Mouse (Mus musculus): Measurements from ENCODE around the gene Mical3.

The Mical3 gene

DNA sequence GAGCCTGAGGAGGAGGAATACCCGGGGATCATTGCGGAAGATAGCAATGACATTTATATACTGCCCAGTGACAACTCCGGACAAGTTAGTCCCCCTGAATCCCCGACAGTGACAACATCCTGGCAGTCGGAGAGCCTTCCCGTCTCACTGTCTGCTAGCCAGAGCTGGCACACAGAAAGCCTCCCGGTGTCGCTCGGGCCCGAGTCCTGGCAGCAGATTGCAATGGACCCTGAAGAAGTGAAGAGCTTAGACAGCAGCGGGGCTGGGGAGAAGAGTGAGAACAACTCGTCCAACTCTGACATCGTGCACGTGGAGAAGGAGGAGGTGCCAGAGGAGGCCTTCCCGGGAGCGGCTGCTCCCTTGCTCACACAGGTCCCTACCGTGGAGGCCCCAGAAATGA lies 244.1 kb downstream of the Mical3 start:
- in situ Hi-C loops (cut with MboI; ENCODE audit: unreplicated experiment in 2 of 2) = no loop called here

DNA sequence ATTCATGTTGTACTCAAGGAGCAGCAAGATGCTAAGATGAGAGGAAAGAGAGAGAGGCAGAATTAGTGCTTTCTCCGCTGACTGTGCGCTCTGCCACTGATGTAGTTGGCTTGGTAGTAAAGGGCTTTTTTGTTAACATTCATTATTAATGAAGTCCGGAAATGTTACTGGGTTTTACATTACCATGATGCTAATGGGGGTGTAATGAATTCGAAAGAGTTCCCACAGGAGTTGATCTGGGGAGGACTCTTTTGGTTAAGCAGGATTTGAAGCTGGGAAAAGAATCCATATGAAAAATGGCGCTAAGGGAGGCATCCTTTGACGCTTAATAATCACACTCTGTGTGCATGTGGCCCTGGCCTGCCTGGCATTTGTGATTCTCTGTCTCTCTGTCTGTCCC lies 246.4 kb downstream of the Mical3 start:
- in situ Hi-C loops (cut with MboI; ENCODE audit: unreplicated experiment in 2 of 2) = no loop called here

All from v-Abl transformed pro-B cells (cell line).